Mouse (Mus musculus) thymus, postnatal 25 days (tissue): Measurements from ENCODE around the gene Map2.

ENCODE experiments used
- DNase-seq: peaks from one replicate; pipeline ENCODE4 v3.0.0; 2022

Gene Map2

DNA sequence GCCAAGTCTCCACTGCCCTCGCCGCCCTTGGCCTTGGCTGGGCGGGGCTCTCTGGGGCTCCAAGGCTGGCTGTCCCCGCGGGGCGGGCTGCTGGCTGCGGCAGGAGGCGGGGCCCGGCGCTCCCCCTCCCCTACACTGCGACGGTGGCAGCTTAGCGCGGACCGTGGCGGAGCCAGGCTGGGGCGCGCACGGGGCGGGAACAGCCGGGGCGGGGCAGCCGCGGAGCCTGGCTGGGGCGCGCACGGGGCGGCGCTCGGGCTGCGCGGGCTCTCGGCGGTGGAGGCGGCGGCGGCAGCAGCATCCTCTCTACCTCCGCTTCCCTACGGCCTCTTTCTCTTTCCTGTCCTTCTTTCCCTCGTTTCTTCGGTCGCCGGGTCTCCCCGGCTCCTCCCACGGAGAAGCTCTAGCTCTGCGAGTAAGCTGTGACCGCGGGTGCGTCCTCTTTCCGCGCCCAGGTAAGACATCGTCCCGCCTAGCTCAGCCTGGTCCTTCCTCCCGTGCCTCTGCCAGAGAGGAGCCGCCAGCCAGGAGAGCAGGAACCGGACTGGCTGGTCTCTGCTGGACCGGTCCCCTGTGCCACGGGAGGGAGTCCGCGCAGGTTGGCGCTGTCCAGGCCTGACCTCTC, at the start of gene Map2:
Gene Map2 (plus strand): TSS at position 233 of the 625 bp plus-strand sequence.
- DNase-seq: peak; percentile 26

DNA sequence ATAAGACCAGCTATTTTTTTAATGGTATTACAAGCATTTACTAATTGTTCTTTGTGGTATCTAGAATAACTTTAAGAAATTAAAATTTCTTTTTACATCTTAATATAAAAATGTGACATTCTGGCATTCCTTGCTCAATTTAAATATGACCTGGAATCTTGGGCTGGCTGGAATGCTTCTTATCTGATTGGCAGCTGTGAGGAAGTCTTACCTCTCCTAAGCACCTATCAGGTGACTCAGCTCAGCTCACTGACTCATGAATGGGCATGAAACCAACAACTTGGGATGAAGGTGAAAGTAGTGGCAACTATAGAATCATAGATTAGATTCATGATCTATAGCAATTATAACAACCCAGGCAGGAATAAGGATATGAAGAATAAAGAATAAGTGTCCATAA, 42.1 kb upstream of the Map2 start:
- no peak for DNase-seq

DNA sequence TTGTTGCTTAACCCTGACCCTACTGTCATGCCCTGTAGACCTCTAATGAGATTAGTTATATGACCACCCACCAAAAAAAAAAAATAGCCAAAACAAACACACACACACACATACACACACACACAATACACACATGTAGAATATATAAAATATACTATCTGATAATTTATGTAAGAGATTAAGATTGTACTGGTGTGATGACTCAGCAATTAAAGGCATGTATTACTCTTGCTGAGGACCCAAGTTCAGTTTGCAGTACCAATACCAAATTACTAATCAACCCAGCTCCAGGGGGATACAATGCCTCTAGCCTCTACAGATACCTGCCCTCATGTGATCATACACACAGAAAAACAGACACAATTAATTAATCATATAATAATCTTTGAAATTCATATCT, 39.7 kb upstream of the Map2 start:
- DNase-seq: no peak

DNA sequence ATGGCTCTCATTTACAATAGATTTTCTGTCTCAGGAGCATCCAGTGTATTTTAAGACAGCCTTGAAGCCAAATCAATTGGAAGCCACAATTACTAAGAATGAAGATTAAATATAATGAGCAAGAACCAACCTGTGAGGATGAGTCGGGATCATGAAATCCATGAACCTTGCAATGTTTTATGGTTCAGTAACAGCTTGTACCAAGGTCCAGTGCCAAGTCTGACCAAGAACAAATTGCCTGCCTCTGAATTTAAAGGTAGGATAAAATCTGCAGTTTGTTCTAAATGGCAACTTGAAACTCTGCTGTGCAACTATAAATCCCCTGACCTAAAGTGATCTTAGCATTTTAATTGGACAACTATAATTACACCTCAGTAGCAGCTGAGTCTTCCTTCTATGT, 34.4 kb upstream of the Map2 start:
- DNase-seq: no peak

DNA sequence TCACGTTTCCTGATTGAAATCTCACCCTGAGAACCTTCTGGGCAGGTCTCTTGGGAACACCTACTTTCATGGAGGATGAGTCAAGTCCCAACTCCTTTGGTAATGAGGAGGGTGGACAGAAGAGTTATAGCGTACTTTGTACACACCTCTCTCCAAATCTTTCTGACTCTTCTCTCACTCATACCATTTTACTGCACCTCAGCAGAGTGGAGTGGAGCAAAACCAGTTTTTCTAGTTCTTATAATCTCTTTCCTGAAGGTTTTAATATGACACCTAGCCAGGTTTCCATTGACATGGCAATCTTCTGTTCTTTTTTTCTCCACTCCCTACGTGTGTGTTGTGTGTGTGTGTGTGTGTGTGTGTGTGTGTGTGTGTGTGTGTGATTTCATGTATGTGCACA, 29.9 kb upstream of the Map2 start:
- no peak for DNase-seq

DNA sequence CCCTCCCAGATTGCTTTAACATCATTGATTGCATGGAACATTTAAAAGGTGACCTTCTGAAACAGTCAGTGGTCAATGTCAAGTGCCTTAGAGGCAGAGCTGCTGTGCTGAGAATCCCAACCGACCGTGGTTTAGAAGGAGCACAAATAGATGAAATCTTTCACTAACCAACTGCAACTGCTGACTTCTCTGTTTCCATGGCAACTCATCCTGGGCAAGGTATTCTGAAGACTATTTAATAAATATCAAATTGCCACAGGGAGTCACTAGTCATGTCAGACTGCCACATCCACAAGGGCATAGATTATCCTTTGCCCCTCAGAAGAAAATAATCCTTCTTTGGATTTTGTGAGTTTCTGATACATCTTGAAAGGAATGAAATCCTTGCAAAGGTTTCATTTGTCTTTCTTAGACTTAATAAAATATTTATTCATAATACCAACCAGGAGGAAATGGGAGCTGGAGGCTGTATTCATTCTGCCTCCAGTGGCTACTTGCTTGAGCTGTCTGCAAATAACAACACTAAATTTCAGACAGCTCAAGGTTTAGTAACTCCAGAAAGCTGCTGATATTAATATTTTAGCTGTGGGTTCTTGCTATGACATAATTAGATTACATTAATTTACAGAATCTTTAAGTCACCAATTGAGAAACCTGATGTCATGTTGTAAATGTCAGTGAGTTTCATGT, 26.1 kb upstream of the Map2 start:
- no peak for DNase-seq

DNA sequence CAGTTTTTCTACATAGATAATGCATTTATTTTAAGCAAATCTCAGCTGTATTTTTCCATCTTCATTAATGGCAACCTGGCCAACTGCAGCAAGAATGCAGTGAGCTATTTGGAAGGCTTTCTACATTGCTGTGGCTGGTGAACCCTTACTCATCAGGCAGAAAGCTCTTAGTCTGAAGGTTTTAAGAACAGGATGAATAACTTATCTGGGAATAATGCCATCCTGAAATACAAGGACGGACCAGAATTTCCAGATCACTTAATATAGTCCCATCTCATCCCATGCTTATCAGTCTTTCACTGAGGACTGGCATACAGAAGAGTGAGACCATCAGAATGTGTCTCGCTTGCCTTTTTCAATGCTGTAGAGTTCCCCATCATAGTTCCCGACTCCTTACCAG, 24.3 kb upstream of the Map2 start:
- DNase-seq: no peak

DNA sequence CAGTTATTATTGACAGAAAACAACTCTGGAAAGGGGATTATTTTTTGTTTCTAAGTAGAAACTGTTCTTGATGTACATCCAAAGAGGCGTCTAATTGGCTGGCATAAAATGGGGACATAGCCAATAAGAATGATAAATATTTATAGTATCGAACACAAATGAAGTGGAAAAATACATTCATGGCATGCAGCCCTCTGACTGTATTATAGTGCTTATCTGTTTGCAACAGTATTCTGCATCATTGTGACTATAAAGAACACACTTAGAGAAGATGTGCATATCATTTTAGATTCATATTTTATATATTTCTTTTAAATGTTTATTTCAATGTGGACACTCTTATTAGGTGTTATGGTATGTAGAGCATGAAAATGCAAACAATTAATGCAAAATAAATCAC, 17.9 kb upstream of the Map2 start:
- DNase-seq: no peak

DNA sequence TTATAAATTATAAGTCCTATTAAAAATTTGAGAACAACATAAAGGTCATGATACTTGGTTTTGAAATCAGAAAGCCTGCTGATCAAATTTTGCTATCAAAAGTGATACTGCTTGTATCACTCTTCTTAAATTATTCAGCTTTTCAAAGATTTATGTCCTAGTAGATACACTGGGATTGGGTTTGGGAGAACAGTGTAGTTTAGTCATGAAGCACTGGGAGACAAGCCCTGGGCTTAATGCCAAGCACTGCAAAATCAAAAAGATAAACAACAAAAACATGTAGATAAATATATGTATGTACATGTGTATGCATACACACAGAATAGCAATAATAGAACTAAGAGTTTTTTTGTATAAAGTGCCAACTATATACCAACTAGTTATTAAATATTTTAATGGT, 17.5 kb upstream of the Map2 start:
- no peak for DNase-seq

DNA sequence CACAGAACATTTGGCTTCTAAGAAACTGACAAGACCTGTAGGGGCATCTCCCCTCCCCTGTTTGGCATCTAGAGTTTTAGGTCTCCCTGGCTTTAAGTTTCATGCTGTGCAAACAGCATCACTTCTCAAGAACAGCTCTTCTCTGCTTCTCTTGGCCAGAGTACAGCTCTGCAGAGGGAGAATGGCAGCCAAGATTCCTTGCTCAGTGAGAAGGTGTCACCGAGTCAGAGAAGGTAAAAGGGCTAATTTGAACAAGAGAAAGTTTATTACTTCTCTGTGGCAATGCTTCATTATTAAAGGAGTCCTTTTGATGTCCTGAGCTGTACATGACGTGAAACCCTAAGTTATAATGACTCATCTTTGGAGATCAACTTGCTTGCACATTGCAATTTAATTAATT, 10.4 kb upstream of the Map2 start:
- no peak for DNase-seq

DNA sequence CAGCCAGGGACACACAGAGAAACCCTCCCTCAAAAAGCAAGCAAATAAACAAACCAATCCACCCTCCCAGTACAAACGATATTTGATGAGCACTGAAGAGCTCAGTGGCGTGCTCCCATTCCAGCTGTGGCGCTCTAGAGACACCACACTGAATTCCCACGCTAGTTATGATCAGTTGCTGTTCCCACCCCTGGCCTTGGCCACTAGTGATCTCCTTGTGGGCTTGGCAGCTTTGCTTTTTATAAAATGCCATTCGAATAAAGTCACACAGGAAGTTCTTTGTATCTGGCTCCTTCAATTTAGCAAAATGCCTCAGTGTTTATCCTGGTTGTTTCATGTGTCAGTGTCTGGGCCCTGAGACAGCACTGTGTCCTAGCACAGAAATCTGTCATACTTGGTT, 6.4 kb upstream of the Map2 start:
- no peak for DNase-seq

DNA sequence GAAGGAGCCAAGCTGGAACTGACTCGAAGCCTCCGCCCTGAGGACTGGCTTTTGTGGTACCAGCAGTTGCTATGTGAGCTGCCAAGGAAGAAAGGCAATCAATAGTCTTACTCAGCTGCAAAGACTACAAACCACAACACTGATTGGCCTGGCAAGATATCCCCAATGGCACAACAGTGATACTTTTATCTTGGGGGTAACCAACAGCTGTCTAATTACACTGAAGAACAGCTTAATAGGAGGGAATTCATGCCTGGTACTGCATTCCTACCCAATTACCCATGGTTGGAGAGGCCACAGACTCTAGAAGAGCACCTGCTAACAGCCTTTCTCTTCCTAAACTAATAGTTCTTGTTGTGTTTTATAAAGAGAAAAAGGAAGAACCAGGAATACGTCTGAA, 2.9 kb upstream of the Map2 start:
- DNase-seq: no peak

DNA sequence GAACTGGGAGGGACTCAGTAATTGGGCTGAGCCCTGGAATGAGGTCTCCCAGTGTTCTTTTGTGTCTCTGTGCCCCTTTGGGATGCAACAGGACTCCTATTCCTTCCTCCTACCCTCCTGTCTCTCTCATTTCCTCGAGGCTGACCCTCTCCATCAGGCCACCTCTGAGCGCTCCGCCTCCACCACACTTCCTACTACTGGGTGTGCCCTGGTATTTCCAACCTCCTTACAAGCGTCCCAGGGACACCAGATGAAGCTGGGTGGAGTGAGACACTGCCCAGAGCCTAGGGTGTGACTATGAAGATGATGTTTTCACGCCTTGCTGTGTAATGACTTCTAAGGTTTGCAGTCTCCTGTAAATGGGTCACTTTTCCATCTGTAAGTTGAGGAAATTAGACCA, 1.4 kb upstream of the Map2 start:
- DNase-seq: no peak

DNA sequence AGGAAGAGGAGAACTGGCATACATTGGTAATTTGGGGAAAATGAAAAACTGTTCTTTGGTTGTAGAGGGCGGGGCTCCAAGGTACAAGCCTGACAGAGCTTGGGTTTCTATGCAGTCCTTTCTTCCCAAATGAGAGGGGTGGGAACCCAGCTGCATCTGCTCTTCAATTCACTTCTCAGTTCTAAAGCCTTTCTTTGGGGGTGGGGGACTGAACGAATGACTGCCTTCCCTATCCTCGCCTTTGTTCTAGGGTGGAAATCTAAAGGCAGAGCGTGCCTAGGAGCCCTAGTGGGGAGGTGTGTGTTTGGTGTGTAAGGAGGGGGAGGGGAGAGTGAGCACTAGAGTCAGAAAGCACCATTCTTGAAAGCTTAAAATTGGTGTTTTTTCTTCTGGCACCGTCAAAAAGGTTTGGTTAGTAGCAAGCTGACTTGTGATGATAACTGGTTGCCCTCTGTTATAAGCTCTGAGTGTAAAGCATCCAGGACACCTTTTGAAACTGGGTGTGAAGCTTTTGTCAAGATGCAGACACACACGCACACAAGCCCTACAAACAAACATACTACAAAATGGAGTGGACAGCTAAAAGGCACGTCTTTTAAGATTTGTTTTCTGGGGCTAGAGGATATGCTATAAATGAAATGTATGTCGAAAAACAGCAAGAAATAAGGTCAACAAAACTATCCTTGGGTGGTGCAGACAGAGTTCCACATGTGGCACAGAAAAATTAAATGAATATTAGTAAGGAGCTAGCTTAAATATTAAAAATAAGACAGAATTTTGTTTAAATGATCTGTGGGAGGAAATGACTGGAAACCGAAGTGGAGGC, 1.2 kb downstream of the Map2 start:
- no peak for DNase-seq

DNA sequence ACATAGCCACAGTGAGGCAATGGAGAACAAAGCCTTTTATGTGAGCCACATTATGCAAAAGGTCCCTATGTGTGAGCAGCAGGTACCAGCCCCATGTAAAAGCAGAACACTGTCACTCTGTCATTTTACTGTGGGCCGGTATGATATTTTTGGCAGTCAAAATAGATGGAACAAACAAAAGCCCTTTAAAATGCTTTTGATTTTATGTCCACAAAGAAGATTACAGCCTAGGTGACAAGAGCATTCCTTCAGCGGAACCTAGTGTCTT, 1.7 kb downstream of the Map2 start:
- DNase-seq: no peak

DNA sequence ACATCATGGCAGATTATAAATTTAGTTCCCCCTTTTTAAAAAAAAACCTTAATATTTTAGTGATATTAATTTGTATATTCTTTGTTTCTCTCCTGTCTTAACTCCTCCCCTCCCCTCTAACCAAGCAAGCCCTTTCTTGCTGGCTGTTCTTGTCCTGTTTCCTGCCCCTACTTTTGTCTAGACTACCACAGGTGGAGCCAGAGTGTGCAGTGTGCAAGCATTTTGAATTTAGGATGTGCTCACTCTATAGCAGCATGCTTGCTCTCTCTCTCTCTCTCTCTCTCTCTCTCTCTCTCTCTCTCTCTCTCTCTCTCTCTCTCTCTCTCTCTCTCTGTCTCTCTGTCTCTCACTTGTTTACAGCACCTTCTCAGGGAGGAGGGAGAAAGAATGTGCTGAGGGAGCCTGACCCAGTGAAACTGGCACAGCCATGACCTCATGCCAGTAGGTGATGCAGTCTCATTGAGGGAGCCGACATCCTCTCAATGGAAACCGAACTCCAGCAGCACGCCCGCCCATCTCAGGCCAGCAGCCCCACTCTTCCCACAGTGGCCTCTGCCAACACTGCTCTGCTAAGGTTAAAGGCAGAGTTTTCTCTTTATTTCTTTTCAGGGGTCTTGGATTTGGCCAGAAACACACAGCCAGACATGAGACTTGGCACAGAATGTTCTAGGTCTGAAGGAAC, 2.6 kb downstream of the Map2 start:
- no peak for DNase-seq

DNA sequence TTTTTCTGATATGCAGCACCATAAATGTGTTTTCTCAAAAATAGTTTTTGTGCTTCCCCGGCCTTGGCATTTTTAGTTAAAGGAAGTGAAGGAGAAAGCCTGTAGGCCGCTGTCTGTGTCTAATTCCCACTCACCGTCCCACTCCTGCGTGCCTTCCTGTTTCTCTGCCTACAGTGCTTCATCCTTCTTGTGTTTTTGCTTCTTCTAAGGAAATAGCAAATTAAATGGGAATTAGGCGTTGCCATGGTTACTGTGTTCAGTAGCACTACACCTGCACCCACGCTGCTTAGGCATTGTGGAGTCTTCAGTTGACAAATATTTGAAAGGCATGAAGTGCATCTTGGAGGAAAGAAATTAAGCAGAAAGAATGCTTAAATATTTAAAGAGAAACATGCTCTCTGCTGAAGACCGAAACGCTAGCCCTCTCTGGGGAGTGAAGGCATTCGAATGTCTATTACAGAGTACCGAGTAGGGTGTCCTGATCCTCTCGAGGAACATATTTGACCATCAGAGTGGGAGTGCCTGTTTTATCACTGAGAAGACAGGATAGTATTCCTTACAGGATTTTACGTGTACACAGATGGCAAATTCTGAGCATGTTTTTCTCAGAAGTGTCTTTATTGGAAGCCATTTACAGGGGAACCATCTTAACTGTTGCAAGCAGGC, 12.1 kb downstream of the Map2 start:
- DNase-seq: no peak

DNA sequence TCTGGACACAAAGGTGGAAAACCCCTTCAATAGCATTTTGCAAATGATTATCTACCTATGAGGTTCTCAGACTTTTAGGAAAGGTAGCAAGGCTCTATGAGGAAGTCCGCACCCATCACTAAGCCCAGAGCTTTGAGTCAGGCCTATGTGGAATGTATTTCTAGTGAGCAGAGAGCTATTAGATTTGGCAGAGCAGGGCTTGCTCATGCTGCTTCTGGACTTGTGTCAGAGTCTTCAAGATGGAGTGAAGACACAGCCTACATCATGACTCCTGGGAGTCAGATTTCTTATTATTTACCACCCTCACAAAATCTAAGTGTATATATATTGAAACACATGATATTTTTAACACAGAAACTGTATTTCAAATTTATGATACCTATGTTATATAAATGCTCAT, 17.3 kb downstream of the Map2 start:
- no peak for DNase-seq

DNA sequence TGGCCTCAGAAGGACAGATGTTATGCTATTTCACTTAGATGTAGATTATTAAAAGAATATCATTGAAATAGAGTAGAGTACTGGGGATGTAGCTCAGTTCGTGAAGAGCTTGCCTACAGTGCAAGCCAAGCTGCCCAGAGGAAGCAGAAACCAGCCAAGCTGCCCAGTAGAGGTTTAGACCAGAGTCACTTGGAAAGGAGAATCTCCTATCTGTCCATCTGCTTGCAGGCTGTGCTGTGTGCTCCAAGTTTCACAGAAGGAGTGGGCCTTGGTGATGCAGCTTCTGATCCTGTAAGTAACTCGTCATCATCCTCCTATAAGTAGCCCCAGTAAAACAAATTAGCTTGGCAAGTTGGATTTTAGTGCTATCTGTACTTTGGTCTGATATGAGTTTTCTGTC, 17.8 kb downstream of the Map2 start:
- no peak for DNase-seq

DNA sequence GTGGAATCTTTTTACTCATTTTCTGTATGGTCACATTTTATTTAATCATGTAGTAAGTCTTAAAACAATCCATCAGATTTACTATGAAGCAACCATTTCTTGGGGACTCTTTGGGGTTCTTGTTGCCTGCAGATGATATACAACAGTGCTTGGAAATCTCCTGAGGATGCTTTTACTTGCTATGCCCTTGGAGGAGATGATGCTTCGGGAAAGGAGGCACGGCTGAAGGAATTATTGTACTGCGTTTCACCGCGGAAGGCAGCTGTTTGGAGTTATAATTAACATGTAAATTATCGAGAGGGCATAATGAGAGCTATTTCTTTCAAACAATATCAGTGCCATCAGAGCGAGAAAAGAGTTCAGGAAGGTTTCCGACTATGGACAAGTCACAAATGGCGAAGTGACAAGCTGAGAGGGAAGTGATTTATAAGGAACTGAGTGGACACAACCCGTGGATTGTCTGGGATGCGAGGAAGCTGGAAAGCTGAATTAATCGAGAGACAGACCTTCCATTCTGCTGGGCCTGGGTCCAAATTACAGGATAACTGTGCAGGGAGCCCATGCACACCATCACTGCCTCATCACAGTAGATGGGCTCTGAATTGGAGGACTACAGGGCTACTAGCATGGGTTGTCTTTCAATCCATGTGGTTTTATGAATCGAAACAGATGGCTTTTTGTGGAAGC, 20.1 kb downstream of the Map2 start:
- no peak for DNase-seq

DNA sequence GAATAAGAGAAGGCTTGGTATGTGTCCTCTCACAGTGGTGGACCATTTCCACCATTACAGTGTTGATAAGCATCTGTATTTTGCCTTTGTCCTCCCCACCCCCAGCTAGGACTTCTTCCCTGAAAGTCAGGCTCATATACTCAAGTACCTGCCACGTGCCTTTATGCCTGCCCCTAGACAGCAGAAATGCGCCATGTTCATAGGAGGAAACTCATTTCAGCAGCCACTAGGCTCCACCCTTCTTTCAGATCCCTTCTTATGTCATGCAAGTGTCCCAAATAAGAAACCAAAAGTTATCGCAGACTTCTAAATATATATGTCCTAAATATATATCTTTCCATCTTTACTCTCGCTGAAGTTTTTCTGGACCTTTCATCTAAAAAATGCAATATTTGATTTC, 21.2 kb downstream of the Map2 start:
- no peak for DNase-seq

DNA sequence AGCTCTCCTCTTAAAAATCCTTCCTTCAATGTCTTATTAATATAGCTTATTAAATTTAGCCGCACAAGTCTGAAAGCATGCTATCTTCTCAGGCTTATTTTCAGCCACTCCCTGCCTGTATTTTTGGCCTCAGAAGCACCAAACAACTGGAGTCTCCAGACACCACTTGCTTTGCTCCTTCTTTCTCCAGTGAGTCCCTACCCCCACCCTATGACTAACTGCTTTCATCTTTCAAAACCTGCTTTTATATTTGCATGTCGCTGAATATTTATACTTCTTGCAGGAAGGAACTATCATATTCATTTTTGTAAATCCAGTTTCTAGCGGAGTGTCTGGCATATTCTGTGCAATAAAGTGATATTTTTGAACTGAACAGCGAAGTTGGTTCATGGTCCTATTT, 21.6 kb downstream of the Map2 start:
- DNase-seq: no peak

DNA sequence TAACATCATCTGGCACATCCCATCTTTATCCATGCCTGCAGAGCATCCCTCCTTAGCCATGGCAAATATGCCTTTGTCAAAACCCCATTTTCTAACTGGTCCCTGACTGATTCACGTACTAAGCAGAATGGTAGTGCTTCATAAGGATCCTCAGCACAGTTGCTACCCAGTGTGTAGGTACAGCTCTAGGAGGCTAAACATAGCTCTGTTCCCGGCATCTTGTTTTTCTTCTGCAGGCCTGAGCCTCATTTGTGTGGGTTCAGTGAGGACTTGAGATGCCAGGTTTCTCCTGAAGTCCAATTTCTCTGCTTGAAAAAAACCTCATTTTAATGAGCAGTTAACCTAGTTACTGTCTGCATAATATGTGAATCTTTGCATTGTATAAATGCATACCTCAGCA, 30.4 kb downstream of the Map2 start:
- no peak for DNase-seq
